Mouse (Mus musculus) limb, embryonic 15.5 days (tissue): ENCODE data around the gene Maz. TPM values are rescaled to one million over a fixed set of nuclear protein-coding genes. Genes with fewer than 3 reads are reported as not detected.

ENCODE experiments used
- ATAC-seq: fragments of 200-750 bp; cut with Nextera tagmentation; 2 replicates; pipeline ENCODE4 v1.8.0; 2017; ENCODE audit warnings: low read depth, moderate TSS enrichment; ENCODE audit not compliant: insufficient number of reproducible peaks, low FRiP score, low TSS enrichment
- H3K27ac ChIP-seq: fragments of 300-500 bp; sonication (generic); 2 replicates; pipeline ENCODE4 v1.5.1; 2015; ENCODE audit warnings: moderate library complexity, mild to moderate bottlenecking, inconsistent platforms
- H3K27me3 ChIP-seq: fragments of 300-500 bp; sonication (generic); 2 replicates; pipeline ENCODE4 v1.6.1; 2015; ENCODE audit warnings: inconsistent platforms
- H3K36me3 ChIP-seq: fragments of 300-500 bp; sonication (generic); 2 replicates; pipeline ENCODE4 v1.6.1; 2015; ENCODE audit warnings: inconsistent platforms
- H3K4me1 ChIP-seq: fragments of 300-500 bp; sonication (generic); 2 replicates; pipeline ENCODE4 v1.6.1; 2015; ENCODE audit warnings: inconsistent platforms
- H3K4me2 ChIP-seq: fragments of 300-500 bp; sonication (generic); 2 replicates; pipeline ENCODE4 v1.6.1; 2015; ENCODE audit warnings: mild to moderate bottlenecking, inconsistent platforms
- H3K4me3 ChIP-seq: fragments of 300-500 bp; sonication (generic); 2 replicates; pipeline ENCODE4 v1.5.1; 2015; ENCODE audit warnings: mild to moderate bottlenecking, inconsistent platforms
- H3K9ac ChIP-seq: fragments of 300-500 bp; sonication (generic); 2 replicates; pipeline ENCODE4 v1.6.1; 2015; ENCODE audit warnings: inconsistent platforms
- H3K9me3 ChIP-seq: fragments of 300-500 bp; sonication (generic); 2 replicates; pipeline ENCODE4 v1.6.1; 2016; ENCODE audit warnings: inconsistent platforms
- WGBS: fragments of 180-500 bp; shearing (Covaris S2); methylation state at CpG from one replicate; pipeline ENCODE4 v1.1.7; 2015; 5-methylcytosine and 5-hydroxymethylcytosine counted together
- polyA plus RNA-seq: library from polyadenylated mRNA; unstranded; fragments of >200 nt; fragmentation: Nextera tagmentation; extraction: Ambion mirVana; gene quantifications from 2 replicates; pipeline ENCODE4 v1.2.1, GENCODE M21; 2015

Gene Maz
- polyA plus RNA-seq = 49.8 and 54.8 TPM in 2 replicates

DNA sequence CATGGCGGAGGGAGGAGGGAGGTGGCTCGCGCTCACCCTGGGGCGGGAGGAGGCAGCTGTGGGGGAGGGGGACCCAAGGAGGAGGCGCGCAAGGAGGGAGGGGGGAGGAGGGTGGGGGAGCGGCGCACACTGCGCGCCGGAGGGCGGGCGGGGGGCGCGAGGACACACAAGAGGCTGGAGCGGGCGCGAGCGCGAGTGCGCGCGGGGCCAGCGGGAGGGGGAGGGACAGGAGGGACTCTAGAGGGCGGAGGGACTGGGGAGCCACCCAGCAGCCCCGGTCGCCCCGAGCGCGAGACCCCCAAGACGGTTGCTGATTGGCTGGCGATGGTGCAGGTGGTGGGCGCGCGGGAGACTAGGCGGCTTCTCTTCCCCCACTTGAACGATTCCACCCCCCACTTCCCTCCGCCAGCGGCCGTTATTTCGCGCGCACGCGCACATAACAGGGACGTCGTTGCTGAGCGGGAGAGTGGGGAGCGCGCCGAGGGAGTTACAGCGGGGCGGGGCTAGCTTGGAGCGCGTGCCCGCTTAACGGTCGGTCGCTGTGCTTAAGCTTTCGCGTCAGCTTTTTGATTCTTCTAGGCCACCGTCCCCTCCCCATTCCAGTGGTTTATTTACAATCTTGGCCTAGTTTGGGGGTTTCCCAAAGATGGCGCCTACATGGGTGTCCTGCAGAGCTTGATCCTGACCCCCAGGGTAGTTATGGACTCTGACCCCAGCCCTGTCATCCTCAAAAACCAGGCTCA is at the start of gene Maz:
Gene Maz, minus strand, starts transcription at position 54 of the 743 bp plus-strand sequence.
- WGBS = 0% methylated on average over 43 of the region's 63 CpGs
- peak within 1 kb of the TSS; percentile 88 for H3K4me3 ChIP-seq
- H3K27ac ChIP-seq = peak within 1 kb of the TSS; percentile 98
- peak within 1 kb of the TSS; percentile 97 for H3K9ac ChIP-seq
- peaks cover 58% of the 10 kb centered on the region for H3K36me3 ChIP-seq
- no peaks in the 10 kb centered on the region for H3K9me3 ChIP-seq
- ATAC-seq = peak; percentile 92
- peaks cover 35% of the 10 kb centered on the region for H3K4me1 ChIP-seq
- no peaks in the 10 kb centered on the region for H3K27me3 ChIP-seq
- peak within 1 kb of the TSS; percentile 82 for H3K4me2 ChIP-seq

- WGBS = 88% methylated on average over 5 of the region's 5 CpGs
- Histone ChIP-seq H3K4me2 (no peak overlapping the region), H3K36me3 (no peaks in the 10 kb centered on the region), H3K4me3 (no peak overlapping the region), H3K4me1 (peaks cover 7% of the 10 kb centered on the region; the same call in 1 of the 2 replicates), H3K27ac (no peak overlapping the region), H3K9me3 (no peaks in the 10 kb centered on the region), H3K27me3 (no peaks in the 10 kb centered on the region), H3K9ac (no peak overlapping the region)
- no peak for ATAC-seq
Measured at GRCm38 (mm10) chr7:127076188-127076587, 49.4 kb upstream of the Maz start.

- Histone ChIP-seq H3K27ac (0 out of 2 replicates have a peak overlapping the region, but pooled peaks have one; percentile 35), H3K4me3 (no peak overlapping the region), H3K9me3 (no peaks in the 10 kb centered on the region), H3K9ac (no peak overlapping the region), H3K4me1 (peaks cover 7% of the 10 kb centered on the region; the same call in 1 of the 2 replicates), H3K27me3 (no peaks in the 10 kb centered on the region), H3K4me2 (no peak overlapping the region), H3K36me3 (no peaks in the 10 kb centered on the region)
- no peak for ATAC-seq
- WGBS = 83% methylated on average over 4 of the region's 4 CpGs
Measured at GRCm38 (mm10) chr7:127073221-127073620, 46.4 kb upstream of the Maz start.

DNA sequence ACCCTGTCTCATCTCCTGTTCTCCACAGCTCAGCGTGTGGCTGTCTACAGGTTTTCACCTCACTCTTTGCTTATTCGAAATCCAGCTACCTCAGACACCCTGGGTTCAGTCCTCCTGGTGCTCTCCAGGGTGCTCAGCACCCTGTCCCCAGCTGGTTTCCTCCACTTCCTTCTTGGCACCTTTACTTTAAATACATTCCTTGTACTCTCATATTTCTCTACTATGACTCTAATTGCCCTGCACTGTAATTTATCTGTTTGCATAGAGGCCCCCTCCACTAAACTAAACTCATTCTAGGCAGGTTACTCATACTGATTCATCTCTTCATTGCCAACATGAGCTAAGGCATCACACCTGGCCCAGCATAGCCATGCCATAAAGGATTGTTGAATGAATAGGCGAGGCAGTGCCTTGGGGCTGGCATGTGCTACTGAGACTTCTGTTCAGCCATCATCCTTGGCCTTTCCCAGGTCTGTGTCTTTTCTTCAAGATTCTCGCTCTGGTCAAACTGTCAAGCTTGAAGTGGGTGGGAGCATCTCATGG is 44.1 kb upstream of the Maz start:
- no peak for ATAC-seq
- H3K36me3 ChIP-seq = no peaks in the 10 kb centered on the region
- H3K4me3 ChIP-seq = no peak overlapping the region
- 66% methylated on average over 4 of the region's 4 CpGs for WGBS
- no peaks in the 10 kb centered on the region for H3K9me3 ChIP-seq
- no peak overlapping the region for H3K9ac ChIP-seq
- H3K27me3 ChIP-seq = no peaks in the 10 kb centered on the region
- peaks cover 7% of the 10 kb centered on the region; the same call in 1 of the 2 replicates for H3K4me1 ChIP-seq
- H3K27ac ChIP-seq = no peak overlapping the region
- H3K4me2 ChIP-seq = no peak overlapping the region

DNA sequence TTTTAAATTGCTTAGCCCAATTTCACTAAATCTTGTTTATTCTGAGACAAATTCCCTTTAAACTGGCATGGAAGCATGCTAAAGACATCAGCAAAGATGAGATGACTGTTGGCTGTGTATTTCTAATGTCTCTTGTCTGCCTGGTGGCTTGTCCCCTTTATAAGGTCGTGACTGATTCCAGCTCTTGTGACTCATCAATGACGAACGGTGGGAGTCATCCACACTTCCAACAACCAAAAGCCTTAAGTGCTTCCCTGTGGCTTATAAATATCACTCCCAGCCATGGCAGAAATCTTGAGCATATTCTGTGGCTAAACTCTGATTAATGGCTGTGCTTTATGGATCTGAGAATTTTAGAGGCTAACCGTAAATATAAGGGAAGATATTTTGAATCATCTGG is 39.5 kb upstream of the Maz start:
- Histone ChIP-seq H3K27me3 (no peaks in the 10 kb centered on the region), H3K9me3 (no peaks in the 10 kb centered on the region), H3K4me3 (no peak overlapping the region), H3K36me3 (no peaks in the 10 kb centered on the region), H3K27ac (no peak overlapping the region), H3K4me1 (no peaks in the 10 kb centered on the region), H3K9ac (no peak overlapping the region), H3K4me2 (no peak overlapping the region)
- no peak for ATAC-seq
- WGBS = 59% methylated on average over 4 of the region's 4 CpGs

- H3K4me3 ChIP-seq = no peak overlapping the region
- 87% methylated on average over 6 of the region's 6 CpGs for WGBS
- H3K9me3 ChIP-seq = no peaks in the 10 kb centered on the region
- H3K4me2 ChIP-seq = no peak overlapping the region
- no peaks in the 10 kb centered on the region for H3K27me3 ChIP-seq
- H3K9ac ChIP-seq = no peak overlapping the region
- ATAC-seq = no peak
- H3K36me3 ChIP-seq = no peaks in the 10 kb centered on the region
- no peak overlapping the region for H3K27ac ChIP-seq
- no peaks in the 10 kb centered on the region for H3K4me1 ChIP-seq
Measured at GRCm38 (mm10) chr7:127065538-127065937, 38.7 kb upstream of the Maz start.

DNA sequence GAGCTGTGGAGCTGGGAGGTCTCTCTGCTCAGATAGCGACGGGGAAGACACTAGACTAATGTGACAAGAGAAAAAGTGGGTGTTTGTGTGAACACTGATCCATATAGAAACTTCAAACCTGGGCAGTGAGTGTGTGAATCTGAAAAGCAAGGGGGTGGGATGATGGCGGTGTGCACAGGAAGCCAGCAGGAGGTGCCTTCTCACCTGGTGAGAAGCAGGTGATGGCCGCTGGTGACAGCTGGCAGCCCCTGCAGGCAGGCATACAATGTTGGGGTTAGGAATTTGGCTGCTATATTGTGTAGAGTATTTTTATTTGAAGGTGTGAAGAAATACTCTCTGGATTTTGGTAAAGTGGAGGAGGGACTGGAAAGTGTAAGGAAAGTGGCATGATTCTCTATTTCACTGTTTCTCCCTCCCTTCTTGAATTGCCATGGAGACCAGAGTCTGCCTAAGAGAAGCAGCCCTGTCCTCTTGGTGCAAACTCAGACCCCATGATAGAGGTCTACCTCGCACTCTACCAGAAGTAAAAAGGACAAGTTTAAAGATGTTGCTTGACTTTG is 28.3 kb upstream of the Maz start:
- WGBS = 63% methylated on average over 5 of the region's 5 CpGs
- no peak for ATAC-seq

DNA sequence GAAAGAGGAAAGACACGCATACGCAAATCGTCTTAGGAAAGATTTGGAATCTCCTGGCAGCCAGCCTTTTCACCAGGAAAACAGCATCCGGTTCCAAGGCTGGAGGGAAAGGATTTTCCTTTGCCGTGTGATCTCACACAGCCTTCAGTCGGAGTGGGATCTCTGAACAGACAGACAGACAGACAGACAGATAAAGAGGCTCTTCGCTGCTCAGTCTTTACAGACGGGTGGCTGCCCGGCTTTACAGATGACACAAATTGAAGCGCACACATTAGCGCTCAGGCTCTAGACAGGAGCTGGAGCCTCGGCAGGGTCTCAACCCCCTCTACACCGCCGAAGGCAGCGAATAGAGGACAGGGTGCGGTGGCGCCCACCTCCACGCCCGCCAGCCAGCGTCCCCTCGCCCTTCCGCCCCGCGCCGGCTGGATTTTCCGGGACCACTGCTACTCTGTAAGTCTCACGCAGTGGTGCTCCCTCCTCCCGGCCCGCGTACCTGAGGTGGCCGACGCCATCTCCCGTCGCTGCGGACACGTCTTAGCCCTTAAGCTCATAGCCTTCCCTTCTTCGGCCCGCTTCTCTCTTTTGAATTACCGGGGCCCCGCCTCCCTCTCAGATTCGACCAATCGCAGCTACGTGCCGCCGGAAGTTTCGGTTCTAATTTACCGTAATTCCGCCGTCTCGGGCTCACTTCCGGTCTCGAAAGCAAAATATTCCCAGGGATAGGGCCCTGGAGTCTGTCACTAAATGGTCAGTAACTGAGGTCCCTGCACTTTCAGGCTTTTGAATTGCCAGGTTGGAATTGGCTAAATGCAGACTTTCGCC is 15.2 kb upstream of the Maz start, which contains the start of gene Kif22:
Gene Kif22, minus strand, starts transcription at position 621 of the 822 bp plus-strand sequence.
- Histone ChIP-seq H3K9ac (peak within 1 kb of the TSS; percentile 81), H3K4me3 (peak within 1 kb of the TSS; percentile 89), H3K4me2 (peak within 1 kb of the TSS; percentile 90), H3K27ac (peak within 1 kb of the TSS; percentile 84), H3K27me3 (no peaks in the 10 kb centered on the region), H3K36me3 (peaks cover 3% of the 10 kb centered on the region; the same call in 1 of the 2 replicates), H3K9me3 (no peaks in the 10 kb centered on the region), H3K4me1 (peaks cover 20% of the 10 kb centered on the region)
- peak; percentile 84; the same call in 1 of the 2 replicates for ATAC-seq
- WGBS = under 1% methylated on average over 53 of the region's 53 CpGs

More for the DNA sequence above, 28.3 kb upstream of the Maz start:
- H3K4me1 ChIP-seq = no peaks in the 10 kb centered on the region
- no peaks in the 10 kb centered on the region; the same call in 1 of the 2 replicates for H3K27me3 ChIP-seq
- H3K4me3 ChIP-seq = no peak overlapping the region
- no peak overlapping the region for H3K9ac ChIP-seq
- H3K27ac ChIP-seq = no peak overlapping the region
- no peaks in the 10 kb centered on the region for H3K36me3 ChIP-seq
- no peaks in the 10 kb centered on the region for H3K9me3 ChIP-seq
- H3K4me2 ChIP-seq = no peak overlapping the region

DNA sequence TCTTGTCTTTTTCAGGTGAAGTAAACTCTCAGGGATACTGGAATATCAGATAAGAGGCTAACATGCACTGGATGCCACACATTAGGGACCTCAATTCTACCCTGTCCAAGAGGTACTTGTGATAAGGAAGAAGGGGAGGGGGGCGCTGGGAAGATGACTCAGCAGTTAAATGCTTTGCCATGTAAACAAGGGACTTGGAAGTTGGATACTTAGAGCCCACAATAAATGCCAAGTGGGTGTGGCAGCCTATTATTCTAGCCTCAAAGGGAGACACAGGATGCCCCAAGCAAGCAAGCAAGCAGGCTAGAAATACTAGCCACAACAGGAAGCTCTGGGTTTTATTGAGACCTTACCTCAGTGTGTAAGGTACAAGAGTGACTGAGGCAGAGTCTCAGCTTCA is 4.4 kb upstream of the Maz start:
- no peaks in the 10 kb centered on the region for H3K9me3 ChIP-seq
- H3K4me2 ChIP-seq = no peak overlapping the region
- WGBS = 88% methylated on average over 1 of the region's 1 CpGs
- no peaks in the 10 kb centered on the region for H3K27me3 ChIP-seq
- H3K36me3 ChIP-seq = peaks cover 68% of the 10 kb centered on the region
- no peak overlapping the region for H3K9ac ChIP-seq
- no peak overlapping the region for H3K4me3 ChIP-seq
- peaks cover 7% of the 10 kb centered on the region for H3K4me1 ChIP-seq
- no peak for ATAC-seq
- no peak overlapping the region for H3K27ac ChIP-seq

DNA sequence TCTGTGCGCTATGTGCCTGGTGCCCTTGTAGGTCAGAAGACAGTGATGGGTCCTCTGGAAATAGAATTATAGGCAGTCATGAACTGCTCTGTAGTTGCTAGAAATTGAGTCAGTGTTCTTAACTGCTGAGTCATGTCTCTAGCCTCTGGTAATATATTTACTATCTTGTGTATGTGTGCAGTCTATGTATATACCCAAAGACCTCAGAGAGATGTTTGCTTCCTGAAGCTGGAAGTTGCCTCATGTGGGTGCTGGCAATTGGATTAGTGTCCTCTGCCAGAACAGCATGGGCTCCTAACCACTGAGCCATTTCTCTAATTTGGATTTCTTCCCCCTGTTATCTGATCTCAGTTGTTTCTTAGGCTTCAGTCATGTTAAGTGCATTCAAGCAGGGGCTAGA is 3.3 kb upstream of the Maz start:
- Histone ChIP-seq H3K27me3 (no peaks in the 10 kb centered on the region), H3K9ac (no peak overlapping the region), H3K4me2 (no peak overlapping the region), H3K4me3 (no peak overlapping the region), H3K36me3 (peaks cover 60% of the 10 kb centered on the region), H3K9me3 (no peaks in the 10 kb centered on the region), H3K4me1 (peaks cover 7% of the 10 kb centered on the region), H3K27ac (no peak overlapping the region)
- ATAC-seq = no peak
- WGBS = 100% methylated on average over 1 of the region's 1 CpGs

- peak overlapping the region; percentile 98 for H3K27ac ChIP-seq
- no peaks in the 10 kb centered on the region for H3K9me3 ChIP-seq
- H3K36me3 ChIP-seq = peaks cover 58% of the 10 kb centered on the region
- H3K4me2 ChIP-seq = peak overlapping the region; percentile 82
- peak overlapping the region; percentile 48; the same call in 1 of the 2 replicates for H3K9ac ChIP-seq
- no peaks in the 10 kb centered on the region for H3K27me3 ChIP-seq
- peak overlapping the region; percentile 88 for H3K4me3 ChIP-seq
- peaks cover 28% of the 10 kb centered on the region for H3K4me1 ChIP-seq
- WGBS = 60% methylated on average over 8 of the region's 8 CpGs
- ATAC-seq = no peak
Measured at GRCm38 (mm10) chr7:127027885-127028284, 1.0 kb upstream of the Maz start.
